Mouse (Mus musculus): ENCODE measurements at regions not wholly inside any gene's neighbourhood (a gene's known extent, or its start where the extent isn't known, plus 50 kb on each side); places are given as distances from the start of the nearest gene placed in this dataset.
A peak's percentile ranks its signal among the peaks of the same experiment; 100 is the strongest.

GRCm38 (mm10) chr4:83107958-83108658 lies 56.0 kb upstream of the Frem1 start:
- H3K27ac ChIP-seq (ENCODE audit: low read depth, low read length): no peak overlapping the region
- H3K4me3 ChIP-seq (ENCODE audit: low read depth, low read length): no peak overlapping the region
- no peaks in the 10 kb centered on the region for H3K36me3 ChIP-seq (ENCODE audit: control insufficient read depth, insufficient read depth, low read length)
- no peak overlapping the region for H3K9ac ChIP-seq (ENCODE audit: low read depth, low read length)
- WGBS (ENCODE audit: insufficient replicate concordance): 80% methylated on average over 11 of the region's 11 CpGs
- H3K4me2 ChIP-seq: no peak overlapping the region
- H3K4me1 ChIP-seq (ENCODE audit: control insufficient read depth, insufficient read depth, low read length): peaks cover 4% of the 10 kb centered on the region; the same call in 1 of the 2 replicates
- no peak for ATAC-seq (replicated peaks; ENCODE audit: insufficient number of reproducible peaks, low FRiP score, low TSS enrichment)
- H3K27me3 ChIP-seq (ENCODE audit: control insufficient read depth, insufficient read depth, low read length): no peaks in the 10 kb centered on the region
- no peaks in the 10 kb centered on the region for H3K9me3 ChIP-seq (replicated peaks; ENCODE audit: control insufficient read depth, low read length)

- H3K4me2 ChIP-seq: no peak overlapping the region
These were observed 55.0 kb upstream of the Frem1 start for GRCm38 (mm10) chr4:83107161-83107560.

GRCm38 (mm10) chr4:83104045-83104681 lies 52.0 kb upstream of the Frem1 start:
- Histone ChIP-seq H3K4me2 (peak overlapping the region; percentile 35), H3K27ac (ENCODE audit: low read depth, low read length) (peak overlapping the region; percentile 62; the same call in 1 of the 2 replicates)

More at GRCm38 (mm10) chr4:83107161-83107560, 55.0 kb upstream of the Frem1 start:
- no peak for ATAC-seq (replicated peaks; ENCODE audit: insufficient number of reproducible peaks, low FRiP score, low TSS enrichment)
- no peak overlapping the region for H3K27ac ChIP-seq (ENCODE audit: low read depth, low read length)
- H3K27me3 ChIP-seq (ENCODE audit: control insufficient read depth, insufficient read depth, low read length): no peaks in the 10 kb centered on the region
- peaks cover 6% of the 10 kb centered on the region; the same call in 1 of the 2 replicates for H3K4me1 ChIP-seq (ENCODE audit: control insufficient read depth, insufficient read depth, low read length)
- WGBS (ENCODE audit: insufficient replicate concordance): 47% methylated on average over 2 of the region's 2 CpGs
- H3K9me3 ChIP-seq (replicated peaks; ENCODE audit: control insufficient read depth, low read length): no peaks in the 10 kb centered on the region
- H3K9ac ChIP-seq (ENCODE audit: low read depth, low read length): no peak overlapping the region
- no peaks in the 10 kb centered on the region for H3K36me3 ChIP-seq (ENCODE audit: control insufficient read depth, insufficient read depth, low read length)
- no peak overlapping the region for H3K4me3 ChIP-seq (ENCODE audit: low read depth, low read length)

GRCm38 (mm10) chr4:83102893-83103292 lies 50.8 kb upstream of the Frem1 start:
- Histone ChIP-seq H3K4me3 (ENCODE audit: low read depth, low read length) (no peak overlapping the region), H3K27me3 (ENCODE audit: control insufficient read depth, insufficient read depth, low read length) (no peaks in the 10 kb centered on the region), H3K4me2 (no peak overlapping the region), H3K9ac (ENCODE audit: low read depth, low read length) (no peak overlapping the region), H3K36me3 (ENCODE audit: control insufficient read depth, insufficient read depth, low read length) (no peaks in the 10 kb centered on the region), H3K9me3 (replicated peaks; ENCODE audit: control insufficient read depth, low read length) (no peaks in the 10 kb centered on the region), H3K4me1 (ENCODE audit: control insufficient read depth, insufficient read depth, low read length) (peaks cover 6% of the 10 kb centered on the region; the same call in 1 of the 2 replicates), H3K27ac (ENCODE audit: low read depth, low read length) (no peak overlapping the region)
- ATAC-seq (replicated peaks; ENCODE audit: insufficient number of reproducible peaks, low FRiP score, low TSS enrichment): no peak
- 89% methylated on average over 2 of the region's 2 CpGs for WGBS (ENCODE audit: insufficient replicate concordance)

More at GRCm38 (mm10) chr4:83104045-83104681, 52.0 kb upstream of the Frem1 start:
- Histone ChIP-seq H3K9ac (ENCODE audit: low read depth, low read length) (no peak overlapping the region), H3K36me3 (ENCODE audit: control insufficient read depth, insufficient read depth, low read length) (no peaks in the 10 kb centered on the region), H3K4me3 (ENCODE audit: low read depth, low read length) (no peak overlapping the region), H3K27me3 (ENCODE audit: control insufficient read depth, insufficient read depth, low read length) (no peaks in the 10 kb centered on the region), H3K9me3 (replicated peaks; ENCODE audit: control insufficient read depth, low read length) (no peaks in the 10 kb centered on the region), H3K4me1 (ENCODE audit: control insufficient read depth, insufficient read depth, low read length) (peaks cover 6% of the 10 kb centered on the region; the same call in 1 of the 2 replicates)
- 29% methylated on average over 5 of the region's 5 CpGs for WGBS (ENCODE audit: insufficient replicate concordance)
- peak; percentile 78 for ATAC-seq (replicated peaks; ENCODE audit: insufficient number of reproducible peaks, low FRiP score, low TSS enrichment)

- H3K36me3 ChIP-seq (ENCODE audit: control insufficient read depth, insufficient read depth, low read length): no peaks in the 10 kb centered on the region
- no peak overlapping the region for H3K4me2 ChIP-seq
- H3K27ac ChIP-seq (ENCODE audit: low read depth, low read length): no peak overlapping the region
- peaks cover 6% of the 10 kb centered on the region; the same call in 1 of the 2 replicates for H3K4me1 ChIP-seq (ENCODE audit: control insufficient read depth, insufficient read depth, low read length)
- no peak overlapping the region for H3K4me3 ChIP-seq (ENCODE audit: low read depth, low read length)
- H3K9ac ChIP-seq (ENCODE audit: low read depth, low read length): no peak overlapping the region
- no peak for ATAC-seq (replicated peaks; ENCODE audit: insufficient number of reproducible peaks, low FRiP score, low TSS enrichment)
- 51% methylated on average over 3 of the region's 3 CpGs for WGBS (ENCODE audit: insufficient replicate concordance)
- no peaks in the 10 kb centered on the region for H3K9me3 ChIP-seq (replicated peaks; ENCODE audit: control insufficient read depth, low read length)
- no peaks in the 10 kb centered on the region for H3K27me3 ChIP-seq (ENCODE audit: control insufficient read depth, insufficient read depth, low read length)
These were observed 49.9 kb upstream of the Frem1 start for GRCm38 (mm10) chr4:83102022-83102421.
